Mouse (Mus musculus) bone marrow, adult 2 months (tissue): ENCODE data around the gene Olfr195.

Source experiments
- CTCF ChIP-seq: fragments of 200-500 bp; IDR thresholded peaks from 2 replicates; pipeline ENCODE4 v1.5.1; 2011; ENCODE audit warnings: low read length, control low read depth; ENCODE audit not compliant: control insufficient read depth, insufficient read depth
- POLR2A ChIP-seq: fragments of 200-500 bp; IDR thresholded peaks from 2 replicates; pipeline ENCODE4 v1.6.1; 2011; ENCODE audit warnings: low read depth, mild to moderate bottlenecking, control low read depth, low read length, borderline replicate concordance; ENCODE audit not compliant: control insufficient read depth

DNA sequence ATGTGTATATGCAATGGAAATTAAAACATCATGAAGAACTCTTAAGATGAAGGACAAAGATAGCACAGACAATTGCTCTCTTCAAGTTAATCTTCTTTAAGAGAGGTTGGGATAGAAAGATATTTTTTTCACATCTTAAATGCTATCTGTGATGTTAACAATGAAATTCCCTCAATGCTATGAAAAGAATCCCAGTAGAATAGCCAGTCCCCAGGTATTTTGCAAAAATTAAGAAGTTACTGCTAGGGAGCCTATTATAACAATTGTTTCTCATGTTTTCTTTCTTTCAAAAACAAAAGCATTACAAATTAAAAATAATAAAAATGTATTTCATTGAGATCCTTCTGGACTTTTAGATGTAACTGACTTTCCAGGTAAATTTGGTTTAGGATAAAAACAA, 25.9 kb upstream of the Olfr195 start, which contains the start of gene Olfr194:
- TF ChIP-seq CTCF (no peak), POLR2A (no peak)
